Mouse (Mus musculus) embryonic facial prominence, embryonic 11.5 days (tissue): Measurements from ENCODE around the gene Ttc27. TPM values are rescaled to one million over a fixed set of nuclear protein-coding genes. Genes with fewer than 3 reads are reported as not detected.

ENCODE experiments used
- ATAC-seq: fragments of 200-750 bp; cut with Nextera tagmentation; replicated peaks from 2 replicates; pipeline ENCODE4 v1.8.0; 2017; ENCODE audit warnings: low read depth; ENCODE audit not compliant: insufficient number of reproducible peaks, low FRiP score, low TSS enrichment
- DNase-seq: peaks from one replicate; pipeline ENCODE4 v3.0.0-alpha.2; 2015; ENCODE audit warnings: low spot score
- H3K27ac ChIP-seq: fragments of 300-500 bp; sonication (generic); replicated peaks from 2 replicates; pipeline ENCODE4 v1.5.1; 2014; ENCODE audit warnings: mild to moderate bottlenecking, low read depth, low read length, control low read depth
- H3K27me3 ChIP-seq: fragments of 300-500 bp; sonication (generic); 2 replicates; pipeline ENCODE4 v1.6.1; 2014; ENCODE audit warnings: mild to moderate bottlenecking, low read length, moderate library complexity, mixed read lengths; ENCODE audit not compliant: control insufficient read depth, insufficient read depth
- H3K36me3 ChIP-seq: fragments of 300-500 bp; sonication (generic); replicated peaks from 2 replicates; pipeline ENCODE4 v1.6.1; 2014; ENCODE audit warnings: low read depth, mild to moderate bottlenecking, low read length, moderate library complexity, mixed read lengths; ENCODE audit not compliant: control insufficient read depth, insufficient read depth
- H3K4me1 ChIP-seq: fragments of 300-500 bp; sonication (generic); 2 replicates; pipeline ENCODE4 v1.6.1; 2014; ENCODE audit warnings: low read length, mixed read lengths; ENCODE audit not compliant: control insufficient read depth, insufficient read depth
- H3K4me2 ChIP-seq: fragments of 300-500 bp; sonication (generic); 2 replicates; pipeline ENCODE4 v1.6.1; 2014; ENCODE audit warnings: low read depth, mild to moderate bottlenecking, control low read depth, low read length, moderate library complexity
- H3K4me3 ChIP-seq: fragments of 300-500 bp; sonication (generic); 2 replicates; pipeline ENCODE4 v1.5.1; 2014; ENCODE audit warnings: low read depth, low read length, control low read depth
- H3K9ac ChIP-seq: fragments of 300-500 bp; sonication (generic); replicated peaks from 2 replicates; pipeline ENCODE4 v1.6.1; 2014; ENCODE audit warnings: mild to moderate bottlenecking, control low read depth, low read length
- H3K9me3 ChIP-seq: fragments of 300-500 bp; sonication (generic); replicated peaks from 2 replicates; pipeline ENCODE4 v1.6.1; 2016; ENCODE audit warnings: mild to moderate bottlenecking, low read length, inconsistent platforms, mixed read lengths; ENCODE audit not compliant: control insufficient read depth
- WGBS: fragments of 180-500 bp; shearing (Covaris S2); extraction: QIAGEN DNeasy Blood & Tissue Kit; methylation state at CpG from one replicate; pipeline ENCODE4 v1.1.7; 2014; 5-methylcytosine and 5-hydroxymethylcytosine counted together
- polyA plus RNA-seq: library from polyadenylated mRNA; unstranded; fragments of >200 nt; fragmentation: Nextera tagmentation; extraction: Ambion mirVana; gene quantifications from 2 replicates; pipeline ENCODE4 v1.2.1, GENCODE M21; 2014

The Ttc27 gene
- 33.0 and 35.4 TPM in 2 replicates for polyA plus RNA-seq

DNA sequence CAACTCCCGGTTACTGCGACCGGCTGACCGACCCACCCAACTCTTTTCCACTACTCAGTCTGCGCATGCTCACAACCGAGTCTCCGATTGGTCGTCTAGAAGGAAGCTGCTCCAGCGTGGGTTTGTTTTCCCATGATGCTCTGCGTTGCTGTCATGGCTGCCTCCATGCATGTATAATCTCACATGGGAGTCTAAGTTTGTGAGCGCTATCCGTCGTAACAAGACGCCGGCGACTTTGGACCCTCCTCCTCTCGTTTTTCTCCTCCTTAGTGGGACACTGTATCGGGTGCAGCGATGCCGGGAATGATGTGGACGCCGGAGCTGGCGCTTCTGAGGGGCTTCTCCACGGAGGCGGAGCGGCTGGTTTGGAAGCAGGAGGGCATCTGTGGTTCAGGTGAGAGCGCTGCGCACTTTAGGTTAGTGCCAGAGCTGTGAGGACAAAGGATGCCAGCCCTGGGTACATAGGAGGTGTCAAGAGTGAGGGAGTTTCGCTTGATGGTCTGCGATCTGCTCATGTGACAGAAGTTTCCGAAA lies at the start of gene Ttc27:
Ttc27 (plus strand) TSS at position 115 of the 534 bp plus-strand sequence.
- DNase-seq (peak; percentile 99), ATAC-seq (peak; percentile 82)
- no peaks in the 10 kb centered on the region for H3K4me1 ChIP-seq
- H3K27ac ChIP-seq, result no peak within 1 kb of the TSS
- WGBS, result 1% methylated on average over 31 of the region's 31 CpGs
- H3K9ac ChIP-seq, result peak within 1 kb of the TSS; percentile 63
- peak within 1 kb of the TSS; percentile 80 for H3K4me3 ChIP-seq
- H3K36me3 ChIP-seq, result no peaks in the 10 kb centered on the region
- no peaks in the 10 kb centered on the region for H3K27me3 ChIP-seq
- H3K9me3 ChIP-seq, result no peaks in the 10 kb centered on the region
- H3K4me2 ChIP-seq, result peak within 1 kb of the TSS; percentile 54

DNA sequence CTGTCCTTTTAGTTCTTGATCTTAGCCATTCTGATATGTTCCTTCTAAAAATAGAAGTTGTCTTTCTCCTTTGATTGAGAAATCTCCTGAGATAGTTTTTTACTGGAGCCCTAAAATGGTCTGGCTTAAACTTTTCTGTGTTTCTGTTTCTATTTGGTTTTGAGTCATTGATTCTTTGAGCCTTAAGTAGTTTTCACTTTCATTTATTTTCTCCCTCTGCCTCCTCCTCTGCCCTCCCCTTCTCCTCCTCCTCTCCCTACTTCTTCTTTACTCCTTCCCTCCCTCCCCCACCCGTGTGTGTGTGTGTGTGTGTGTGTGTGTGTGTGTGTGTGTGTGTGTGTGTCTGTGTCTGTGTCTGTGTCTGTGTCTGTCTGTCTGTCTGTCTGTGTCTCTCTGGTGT lies 49.5 kb upstream of the Ttc27 start:
- DNase-seq (no peak), ATAC-seq (no peak)
- no peak overlapping the region for H3K4me3 ChIP-seq
- no peaks in the 10 kb centered on the region for H3K27me3 ChIP-seq
- H3K9me3 ChIP-seq, result no peaks in the 10 kb centered on the region
- peaks cover 8% of the 10 kb centered on the region for H3K36me3 ChIP-seq
- H3K27ac ChIP-seq, result no peak overlapping the region
- 71% methylated on average over 1 of the region's 1 CpGs for WGBS
- H3K4me1 ChIP-seq, result no peaks in the 10 kb centered on the region
- H3K4me2 ChIP-seq, result no peak overlapping the region
- H3K9ac ChIP-seq, result no peak overlapping the region

DNA sequence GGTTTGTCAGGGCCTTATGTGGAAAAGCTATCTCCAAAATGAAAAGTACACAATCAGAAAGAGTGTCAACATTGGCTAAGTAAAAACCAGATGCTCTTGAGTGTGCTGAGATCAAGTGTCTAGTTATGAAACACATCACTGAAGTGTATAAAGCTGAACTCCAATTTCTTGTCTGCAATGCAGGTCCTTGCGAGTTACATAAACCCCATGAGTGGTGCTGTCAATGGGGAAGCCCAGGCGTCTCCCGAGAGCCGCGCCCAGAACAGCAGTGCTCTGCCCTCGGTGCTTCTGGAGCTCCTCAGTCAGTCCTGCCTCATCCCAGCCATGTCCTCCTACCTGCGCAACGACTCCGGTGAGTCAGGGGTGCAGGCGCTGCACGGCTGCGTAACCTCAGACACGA lies 47.5 kb upstream of the Ttc27 start:
- ATAC-seq (no peak), DNase-seq (no peak)
- 93% methylated on average over 13 of the region's 13 CpGs for WGBS
- no peak overlapping the region for H3K4me3 ChIP-seq
- H3K27ac ChIP-seq, result no peak overlapping the region
- no peaks in the 10 kb centered on the region for H3K4me1 ChIP-seq
- H3K27me3 ChIP-seq, result no peaks in the 10 kb centered on the region
- H3K4me2 ChIP-seq, result no peak overlapping the region
- no peaks in the 10 kb centered on the region for H3K9me3 ChIP-seq
- H3K36me3 ChIP-seq, result peaks cover 3% of the 10 kb centered on the region; the same call in 1 of the 2 replicates
- H3K9ac ChIP-seq, result no peak overlapping the region

DNA sequence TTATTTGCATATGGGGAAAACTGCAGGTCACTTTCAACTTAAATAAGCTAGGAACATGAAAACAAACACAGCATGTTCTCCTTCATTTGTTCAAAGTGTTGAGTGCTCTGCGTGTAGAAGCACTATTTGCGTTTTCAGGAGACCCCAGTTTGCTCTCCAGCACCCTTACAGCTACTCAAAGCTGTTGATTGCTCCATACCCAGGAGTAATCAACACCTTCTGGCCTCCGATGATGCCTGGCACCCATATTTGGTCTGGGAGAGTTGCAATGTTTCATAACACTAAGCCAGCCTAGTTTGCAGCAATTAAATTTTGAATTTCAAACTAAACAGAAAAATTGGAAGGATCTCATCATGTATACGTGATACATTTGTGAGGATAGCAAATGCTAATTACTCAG lies 45.1 kb upstream of the Ttc27 start:
- Histone ChIP-seq H3K27me3 (no peaks in the 10 kb centered on the region), H3K4me1 (no peaks in the 10 kb centered on the region), H3K4me3 (no peak overlapping the region), H3K27ac (no peak overlapping the region), H3K36me3 (peaks cover 3% of the 10 kb centered on the region; the same call in 1 of the 2 replicates), H3K9ac (no peak overlapping the region), H3K4me2 (no peak overlapping the region), H3K9me3 (no peaks in the 10 kb centered on the region)
- DNase-seq, result no peak
- 77% methylated on average over 4 of the region's 4 CpGs for WGBS
- ATAC-seq, result no peak

DNA sequence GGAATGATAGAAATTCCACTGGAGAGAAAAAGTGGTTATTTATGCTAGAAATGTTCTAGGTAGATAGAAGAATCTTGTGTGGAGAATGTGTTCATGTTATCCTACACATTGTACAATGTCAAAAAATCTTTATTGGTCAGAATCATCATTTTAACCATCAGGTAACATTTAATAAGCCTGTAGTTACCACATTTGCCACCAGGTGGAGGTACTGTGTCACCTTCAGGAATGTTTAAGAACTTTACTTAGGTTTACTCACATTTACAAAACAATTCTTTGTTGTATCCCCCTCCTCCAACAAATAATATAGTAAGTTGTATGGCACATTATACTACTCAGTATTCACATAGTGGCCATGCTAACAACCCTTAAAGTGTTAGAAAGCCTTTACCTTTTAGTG lies 44.3 kb upstream of the Ttc27 start:
- H3K9ac ChIP-seq, result no peak overlapping the region
- no peaks in the 10 kb centered on the region for H3K9me3 ChIP-seq
- ATAC-seq, result no peak
- no peaks in the 10 kb centered on the region for H3K27me3 ChIP-seq
- DNase-seq, result peak; percentile 81
- H3K36me3 ChIP-seq, result peaks cover 3% of the 10 kb centered on the region
- H3K27ac ChIP-seq, result no peak overlapping the region
- H3K4me3 ChIP-seq, result no peak overlapping the region
- H3K4me1 ChIP-seq, result no peaks in the 10 kb centered on the region
- H3K4me2 ChIP-seq, result no peak overlapping the region

DNA sequence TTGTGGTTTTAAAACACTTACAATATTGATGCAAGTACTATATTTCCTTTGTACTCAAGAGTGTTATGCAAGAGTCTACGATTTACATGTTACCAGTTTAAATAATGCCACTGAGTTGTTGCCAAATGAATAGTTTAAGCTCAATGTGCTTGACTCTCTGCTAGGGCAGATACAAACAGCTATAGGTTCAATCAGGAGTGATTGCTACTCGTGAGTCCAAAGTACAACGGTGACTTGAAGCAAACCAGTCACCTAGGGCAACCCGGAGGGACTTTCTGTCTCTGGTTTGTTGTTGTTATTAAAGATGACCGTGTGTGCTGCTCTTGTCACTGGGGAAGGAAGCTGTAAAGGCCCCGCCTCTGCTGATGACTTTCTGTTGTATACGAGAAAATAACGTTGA lies 39.5 kb upstream of the Ttc27 start:
- no peaks in the 10 kb centered on the region for H3K9me3 ChIP-seq
- no peaks in the 10 kb centered on the region for H3K4me1 ChIP-seq
- WGBS, result 92% methylated on average over 8 of the region's 8 CpGs
- H3K9ac ChIP-seq, result no peak overlapping the region
- no peak overlapping the region for H3K4me2 ChIP-seq
- H3K4me3 ChIP-seq, result no peak overlapping the region
- no peaks in the 10 kb centered on the region for H3K27me3 ChIP-seq
- no peak for ATAC-seq
- DNase-seq, result no peak
- no peak overlapping the region for H3K27ac ChIP-seq
- H3K36me3 ChIP-seq, result peaks cover 5% of the 10 kb centered on the region

DNA sequence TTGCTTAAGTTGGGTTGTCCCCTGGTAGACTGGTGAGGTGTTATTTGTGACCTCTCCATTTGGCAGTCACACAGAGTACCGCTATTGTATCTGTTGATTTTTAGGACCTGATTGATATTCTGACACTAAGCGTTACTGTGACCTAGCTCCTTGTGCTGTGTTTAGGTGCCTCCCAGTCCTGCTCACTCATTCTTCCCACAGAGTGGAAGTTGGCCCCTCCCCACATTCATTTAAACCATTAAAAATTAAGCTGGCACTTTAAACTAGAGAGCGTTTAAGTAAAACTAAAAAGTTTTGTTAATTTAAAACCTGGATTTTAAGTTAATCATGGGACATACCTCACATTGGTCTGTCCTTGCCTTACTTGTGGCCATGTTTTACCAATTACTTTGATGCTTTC lies 32.6 kb upstream of the Ttc27 start:
- no peak overlapping the region for H3K4me3 ChIP-seq
- H3K4me1 ChIP-seq, result no peaks in the 10 kb centered on the region
- H3K4me2 ChIP-seq, result no peak overlapping the region
- H3K9ac ChIP-seq, result no peak overlapping the region
- no peaks in the 10 kb centered on the region for H3K27me3 ChIP-seq
- H3K27ac ChIP-seq, result no peak overlapping the region
- 97% methylated on average over 3 of the region's 3 CpGs for WGBS
- no peaks in the 10 kb centered on the region for H3K9me3 ChIP-seq
- H3K36me3 ChIP-seq, result peaks cover 3% of the 10 kb centered on the region
- ATAC-seq (no peak), DNase-seq (no peak)

DNA sequence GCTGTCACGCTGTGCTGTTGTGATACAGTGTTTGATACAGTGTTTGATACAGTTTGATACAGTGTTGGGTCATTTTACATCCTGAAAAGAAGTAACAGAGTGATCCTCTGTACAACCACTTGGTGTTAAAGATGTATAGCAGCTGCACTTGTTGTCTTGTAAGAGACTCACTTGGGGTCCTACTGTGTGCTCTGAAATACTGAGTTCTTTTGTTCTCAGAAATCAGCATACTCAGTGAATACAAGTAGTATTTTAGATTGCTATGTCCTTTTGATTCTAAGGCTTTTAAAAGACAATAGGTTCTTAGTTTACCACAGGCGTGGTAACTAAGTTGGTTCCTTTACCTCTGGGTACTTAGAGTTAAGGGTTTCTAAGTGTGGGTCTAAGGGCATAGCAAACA lies 29.0 kb upstream of the Ttc27 start:
- DNase-seq, result no peak
- Histone ChIP-seq H3K9ac (no peak overlapping the region), H3K4me2 (no peak overlapping the region), H3K9me3 (no peaks in the 10 kb centered on the region), H3K36me3 (peaks cover 3% of the 10 kb centered on the region), H3K4me3 (no peak overlapping the region), H3K4me1 (no peaks in the 10 kb centered on the region), H3K27me3 (no peaks in the 10 kb centered on the region), H3K27ac (no peak overlapping the region)
- 97% methylated on average over 2 of the region's 2 CpGs for WGBS
- no peak for ATAC-seq
